Mouse (Mus musculus) MEL (cell line): ENCODE measurements around the gene Gm5269. TPM values are rescaled to one million over a fixed set of nuclear protein-coding genes. Genes with fewer than 3 reads are reported as not detected.

Source experiments
- DNase-seq: peaks from one replicate; pipeline ENCODE4 v3.0.0; 2011; ENCODE audit warnings: low read depth, low spot score
- H3K27ac ChIP-seq: 2 replicates; pipeline ENCODE4 v1.5.1; 2012; ENCODE audit warnings: low read depth, mild to moderate bottlenecking, control low read depth, low read length, moderate library complexity; ENCODE audit not compliant: control insufficient read depth
- H3K27me3 ChIP-seq, 2 experiments: fragments of 150-350 bp in 1 of 2; sonication (generic) in 1 of 2; 2 replicates each; pipeline ENCODE4 v1.6.1; 2012; ENCODE audit warnings: low read length in 2 of 2, mild to moderate bottlenecking in 2 of 2, improper control_type of control experiment in 1 of 2, moderate library complexity in 1 of 2; ENCODE audit not compliant: insufficient read depth in 2 of 2, control insufficient read depth in 1 of 2
- H3K36me3 ChIP-seq, 2 experiments: 2 replicates each; pipeline ENCODE4 v1.6.1; 2012 to 2014; ENCODE audit warnings: low read length in 2 of 2, improper control_type of control experiment in 1 of 2, inconsistent platforms in 1 of 2, mild to moderate bottlenecking in 1 of 2; ENCODE audit not compliant: insufficient read depth in 2 of 2, control insufficient read depth in 1 of 2
- H3K4me1 ChIP-seq, 2 experiments: fragments of 150-350 bp in 1 of 2; sonication (generic) in 1 of 2; 2 replicates each; pipeline ENCODE4 v1.6.1; 2012; ENCODE audit warnings: low read length in 2 of 2, improper control_type of control experiment in 1 of 2, mild to moderate bottlenecking in 1 of 2; ENCODE audit not compliant: insufficient read depth in 2 of 2, control insufficient read depth in 1 of 2
- H3K4me3 ChIP-seq, 2 experiments: fragments of 150-350 bp in 1 of 2; sonication (generic) in 1 of 2; 2 replicates each; pipeline ENCODE4 v1.5.1; 2012; ENCODE audit warnings: low read depth in 2 of 2, low read length in 2 of 2, mild to moderate bottlenecking in 2 of 2, moderate library complexity in 2 of 2, control low read depth in 1 of 2, improper control_type of control experiment in 1 of 2; ENCODE audit not compliant: control insufficient read depth in 1 of 2, insufficient read depth in 1 of 2
- H3K79me2 ChIP-seq: 2 replicates; pipeline ENCODE4 v1.6.1; 2012; ENCODE audit warnings: mild to moderate bottlenecking, low read length, moderate library complexity; ENCODE audit not compliant: control insufficient read depth, poor library complexity, insufficient read depth
- H3K9ac ChIP-seq: 2 replicates; pipeline ENCODE4 v1.6.1; 2012; ENCODE audit warnings: low read depth, mild to moderate bottlenecking, control low read depth, low read length, moderate library complexity; ENCODE audit not compliant: control insufficient read depth, poor library complexity, severe bottlenecking
- H3K9me3 ChIP-seq: fragments of 150-350 bp; sonication (generic); replicated peaks from 2 replicates; pipeline ENCODE4 v1.6.1; 2012; ENCODE audit warnings: mild to moderate bottlenecking, low read length, improper control_type of control experiment, moderate library complexity; ENCODE audit not compliant: insufficient read depth
- CHD2 ChIP-seq: IDR thresholded peaks from 2 replicates; pipeline ENCODE4 v1.6.1; 2011; ENCODE audit warnings: low read length, improper control_type of control experiment
- E2F4 ChIP-seq: IDR thresholded peaks from 2 replicates; pipeline ENCODE4 v1.6.1; 2011; ENCODE audit warnings: low read depth, low read length, improper control_type of control experiment, borderline replicate concordance
- ELF1 ChIP-seq: IDR thresholded peaks from 2 replicates; pipeline ENCODE4 v1.6.1; 2014; ENCODE audit warnings: low read depth, mild to moderate bottlenecking, inconsistent platforms, low read length, improper control_type of control experiment, moderate library complexity
- EP300 ChIP-seq, 2 experiments: IDR thresholded peaks; 2 replicates each; pipeline ENCODE4 v1.6.1; 2011; ENCODE audit warnings: improper control_type of control experiment in 2 of 2, low read length in 2 of 2, low read depth in 1 of 2, mild to moderate bottlenecking in 1 of 2
- ETS1 ChIP-seq: IDR thresholded peaks from 2 replicates; pipeline ENCODE4 v1.6.1; 2012; ENCODE audit warnings: low read depth, mild to moderate bottlenecking, inconsistent platforms, low read length, improper control_type of control experiment, moderate library complexity
- GABPA ChIP-seq: IDR thresholded peaks from 2 replicates; pipeline ENCODE4 v1.6.1; 2012; ENCODE audit warnings: low read depth, mild to moderate bottlenecking, inconsistent platforms, low read length, improper control_type of control experiment, moderate library complexity
- GATA1 ChIP-seq: IDR thresholded peaks from 2 replicates; pipeline ENCODE4 v1.6.1; 2011; ENCODE audit warnings: low read depth, low read length, improper control_type of control experiment
- HCFC1 ChIP-seq: IDR thresholded peaks from 2 replicates; pipeline ENCODE4 v1.6.1; 2012; ENCODE audit warnings: low read depth, mild to moderate bottlenecking, inconsistent platforms, low read length, improper control_type of control experiment, moderate library complexity
- MAFK ChIP-seq: IDR thresholded peaks from 2 replicates; pipeline ENCODE4 v1.6.1; 2011; ENCODE audit warnings: low read depth, mild to moderate bottlenecking, low read length, improper control_type of control experiment, borderline replicate concordance
- MAX ChIP-seq: IDR thresholded peaks from 2 replicates; pipeline ENCODE4 v1.6.1; 2011; ENCODE audit warnings: low read length, improper control_type of control experiment
- MAZ ChIP-seq: IDR thresholded peaks from 2 replicates; pipeline ENCODE4 v1.6.1; 2012; ENCODE audit warnings: low read depth, mild to moderate bottlenecking, inconsistent platforms, low read length, improper control_type of control experiment
- MEF2A ChIP-seq: IDR thresholded peaks from 2 replicates; pipeline ENCODE4 v1.6.1; 2014; ENCODE audit warnings: low read depth, mild to moderate bottlenecking, inconsistent platforms, low read length, improper control_type of control experiment; ENCODE audit not compliant: poor library complexity, insufficient replicate concordance, severe bottlenecking; ENCODE audit errors: extremely low read depth
- MYC ChIP-seq: IDR thresholded peaks from 2 replicates; pipeline ENCODE4 v1.6.1; 2011; ENCODE audit warnings: low read depth, mild to moderate bottlenecking, low read length, improper control_type of control experiment, moderate library complexity
- POLR2AphosphoS5 ChIP-seq: IDR thresholded peaks from 2 replicates; pipeline ENCODE4 v1.6.1; 2012; ENCODE audit warnings: low read depth, borderline replicate concordance, mild to moderate bottlenecking, inconsistent platforms, low read length, moderate library complexity, mixed read lengths
- RAD21 ChIP-seq: IDR thresholded peaks from 2 replicates; pipeline ENCODE4 v1.6.1; 2011; ENCODE audit warnings: mild to moderate bottlenecking, low read depth, low read length, improper control_type of control experiment
- RCOR1 ChIP-seq: IDR thresholded peaks from 2 replicates; pipeline ENCODE4 v1.6.1; 2012; ENCODE audit warnings: low read depth, mild to moderate bottlenecking, inconsistent platforms, low read length, improper control_type of control experiment
- SIN3A ChIP-seq: IDR thresholded peaks from 2 replicates; pipeline ENCODE4 v1.6.1; 2012; ENCODE audit warnings: low read length, improper control_type of control experiment, inconsistent platforms
- TBP ChIP-seq: IDR thresholded peaks from 2 replicates; pipeline ENCODE4 v1.8.0; 2011; ENCODE audit warnings: low read depth, low read length, improper control_type of control experiment
- TCF12 ChIP-seq: IDR thresholded peaks from 2 replicates; pipeline ENCODE4 v1.6.1; 2014; ENCODE audit warnings: low read depth, mild to moderate bottlenecking, inconsistent platforms, low read length, improper control_type of control experiment, moderate library complexity
- UBTF ChIP-seq: IDR thresholded peaks from 2 replicates; pipeline ENCODE4 v1.6.1; 2012; ENCODE audit warnings: low read depth, mild to moderate bottlenecking, inconsistent platforms, low read length, improper control_type of control experiment, moderate library complexity, borderline replicate concordance; ENCODE audit not compliant: insufficient read depth
- USF1 ChIP-seq: IDR thresholded peaks from 2 replicates; pipeline ENCODE4 v1.6.1; 2014; ENCODE audit warnings: low read depth, mild to moderate bottlenecking, inconsistent platforms, low read length, improper control_type of control experiment, moderate library complexity
- USF2 ChIP-seq, 2 experiments: IDR thresholded peaks; 2 replicates each; pipeline ENCODE4 v1.6.1; 2011 to 2012; ENCODE audit warnings: improper control_type of control experiment in 2 of 2, low read length in 2 of 2, borderline replicate concordance in 1 of 2, inconsistent platforms in 1 of 2, low read depth in 1 of 2, mild to moderate bottlenecking in 1 of 2; ENCODE audit not compliant: insufficient read depth in 1 of 2
- ZKSCAN1 ChIP-seq: IDR thresholded peaks from 2 replicates; pipeline ENCODE4 v1.6.1; 2012; ENCODE audit warnings: low read depth, mild to moderate bottlenecking, inconsistent platforms, low read length, improper control_type of control experiment, moderate library complexity
- ZNF384 ChIP-seq: IDR thresholded peaks from 2 replicates; pipeline ENCODE4 v1.6.1; 2012; ENCODE audit warnings: low read depth, mild to moderate bottlenecking, inconsistent platforms, low read length, improper control_type of control experiment
- polyA plus RNA-seq, 2 experiments: library from polyadenylated mRNA; stranded (reverse) in 1 of 2; unstranded in 1 of 2; fragments of >175 nt in 1 of 2; fragments of >200 nt in 1 of 2; gene quantifications; 2 replicates each; pipeline versions ENCODE4 v1.2.1 to v1.2.4; 2012; ENCODE audit warnings: low replicate concordance in 2 of 2, low read depth in 1 of 2; ENCODE audit not compliant: insufficient read length in 2 of 2, insufficient read depth in 1 of 2, missing spikeins in 1 of 2
- total RNA-seq: library from RNA; depleted of rRNA; stranded (reverse); fragments of 300-350 nt; gene quantifications from 2 replicates; pipeline ENCODE4 v1.2.3, GENCODE M21; 2012

Gm5269 gene
- total and polyA plus RNA-seq, 3 experiments, result 0.67 TPM; not detected in 2

DNA sequence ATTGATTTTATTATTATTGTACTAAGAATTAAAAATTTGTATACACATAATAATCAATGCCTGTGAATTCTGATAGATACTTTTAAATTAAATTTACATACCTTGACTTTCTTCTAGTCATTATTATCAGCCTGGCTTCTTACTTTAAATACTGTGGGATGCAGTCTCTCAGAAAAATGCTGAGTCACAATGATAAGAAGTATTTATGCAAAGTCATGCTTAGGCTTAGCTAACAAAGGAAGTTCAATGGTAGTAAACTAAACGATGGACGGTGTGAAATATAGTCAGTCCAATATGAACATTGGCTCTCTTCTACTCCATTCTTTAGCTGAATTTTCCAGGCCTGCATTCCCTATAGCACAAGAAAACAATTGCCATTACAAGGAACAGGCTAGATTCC is 16.8 kb downstream of the Gm5269 start:
- TF ChIP-seq TCF12, result peak; percentile 31; the same call in 1 of the 2 replicates
- TF ChIP-seq CHD2, result no peak
- TF ChIP-seq RCOR1, result peak; percentile 51
- no peak for TF ChIP-seq ZNF384
- no peak for TF ChIP-seq MEF2A
- TF ChIP-seq MAZ, result no peak
- peak; percentile 86 for TF ChIP-seq GATA1
- no peak; the same call in 1 of the 2 replicates for TF ChIP-seq TBP
- TF ChIP-seq MAFK, result peak; percentile 98
- TF ChIP-seq GABPA, result peak; percentile 100
- TF ChIP-seq HCFC1, result 0 out of 2 replicates have a peak, but pooled peaks have one; percentile 42
- peak; percentile 40; the same call in 1 of the 2 replicates for TF ChIP-seq MYC
- peak; percentile 91 for TF ChIP-seq ETS1
- TF ChIP-seq EP300 (IDR thresholded peaks at IDR 0.05; ENCODE audit: low read depth in 1 of 2, low read length in 2 of 2), result peak; percentile 89 to 91
- TF ChIP-seq UBTF, result no peak
- TF ChIP-seq ELF1, result no peak
- TF ChIP-seq RAD21, result no peak
- no peak for TF ChIP-seq ZKSCAN1
- no peak for TF ChIP-seq USF2 (IDR thresholded peaks at IDR 0.05; ENCODE audit: borderline replicate concordance in 1 of 2, insufficient read depth in 1 of 2, low read depth in 1 of 2, low read length in 2 of 2)
- no peak for TF ChIP-seq POLR2AphosphoS5
- no peak for TF ChIP-seq E2F4
- no peak for TF ChIP-seq MAX
- no peak for TF ChIP-seq USF1
- TF ChIP-seq SIN3A, result peak; percentile 71
- peaks cover 0 to 48% of the 10 kb centered on the region in 2 experiments; a peak in 2 of 4 replicates for H3K36me3 ChIP-seq
- peak; percentile 85 for DNase-seq
- peak overlapping the region in 1 of 2 experiments; percentile 36; a peak in 2 of 4 replicates for H3K4me3 ChIP-seq
- H3K79me2 ChIP-seq, result no peaks in the 10 kb centered on the region
- peaks cover 27 to 38% of the 10 kb centered on the region in 2 experiments for H3K4me1 ChIP-seq
- H3K27ac ChIP-seq, result peak overlapping the region; percentile 80
- H3K27me3 ChIP-seq, result no peaks in the 10 kb centered on the region
- no peaks in the 10 kb centered on the region for H3K9me3 ChIP-seq
- peak overlapping the region; percentile 22 for H3K9ac ChIP-seq
